Mouse (Mus musculus): Measurements from ENCODE around the gene C1qbp.

DNA sequence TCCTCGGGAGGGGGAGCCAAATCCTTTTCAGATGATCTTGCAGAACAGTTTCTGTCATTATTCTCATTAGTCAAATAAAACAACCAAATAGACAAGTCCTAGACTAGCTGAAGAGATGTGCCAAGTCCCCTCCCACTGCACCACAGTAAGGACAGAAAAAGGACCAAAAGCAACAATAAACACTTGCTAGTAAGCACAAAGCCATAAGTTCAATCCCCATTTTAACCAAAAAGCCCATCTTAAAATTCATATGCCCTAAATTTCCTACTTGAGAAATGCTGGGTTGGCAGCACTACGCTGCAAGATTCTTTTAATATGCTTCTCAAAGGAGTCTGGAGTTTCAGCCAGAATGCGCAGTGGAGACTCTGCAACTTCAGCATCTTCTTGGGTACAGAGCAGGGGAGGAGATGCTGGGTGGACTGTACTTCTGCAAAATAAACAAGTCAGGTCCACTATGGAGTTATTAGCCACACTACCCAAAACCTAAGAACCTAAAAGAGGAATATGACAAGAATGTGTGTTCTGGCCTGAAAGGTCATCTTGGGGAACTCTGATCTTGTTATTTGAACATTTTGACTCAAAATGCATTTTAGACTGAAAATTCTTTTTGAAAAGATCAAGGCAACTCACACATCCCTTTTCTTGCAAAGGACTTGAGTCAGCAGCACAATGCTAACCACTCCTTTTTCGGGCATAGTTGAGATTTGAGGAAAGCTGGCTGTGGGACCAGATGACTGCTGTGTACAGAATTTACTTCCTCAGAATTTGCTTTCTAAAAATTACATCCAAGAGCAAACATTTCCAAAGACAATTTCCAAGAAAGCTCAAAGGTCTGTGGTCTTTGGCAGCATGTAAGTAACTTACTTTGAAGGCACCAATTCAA lies 37.6 kb downstream of the C1qbp start:
- no peak for TF ChIP-seq CTCF (IDR thresholded peaks at IDR 0.05; ENCODE audit: low read depth)
- TF ChIP-seq EP300 (IDR thresholded peaks at IDR 0.05; ENCODE audit: low read depth) = no peak
